Mouse (Mus musculus) lung, embryonic 15.5 days (tissue): Measurements from ENCODE around the gene Fam172a. TPM values are rescaled to one million over a fixed set of nuclear protein-coding genes. Genes with fewer than 3 reads are reported as not detected.

Experiments
- ATAC-seq: fragments of 200-750 bp; cut with Nextera tagmentation; 2 replicates; pipeline ENCODE4 v1.8.0; 2017; ENCODE audit warnings: moderate number of reproducible peaks, borderline replicate concordance; ENCODE audit not compliant: low FRiP score, low TSS enrichment; ENCODE audit errors: extremely low read depth
- H3K27ac ChIP-seq: fragments of 300-500 bp; sonication (generic); 2 replicates; pipeline ENCODE4 v1.5.1; 2015; ENCODE audit warnings: moderate library complexity, mild to moderate bottlenecking, inconsistent platforms
- H3K27me3 ChIP-seq: fragments of 300-500 bp; sonication (generic); 2 replicates; pipeline ENCODE4 v1.6.1; 2015; ENCODE audit warnings: inconsistent platforms
- H3K36me3 ChIP-seq: fragments of 300-500 bp; sonication (generic); 2 replicates; pipeline ENCODE4 v1.6.1; 2015; ENCODE audit warnings: inconsistent platforms
- H3K4me1 ChIP-seq: fragments of 300-500 bp; sonication (generic); 2 replicates; pipeline ENCODE4 v1.6.1; 2015; ENCODE audit warnings: inconsistent platforms
- H3K4me2 ChIP-seq: fragments of 300-500 bp; sonication (generic); 2 replicates; pipeline ENCODE4 v1.6.1; 2015; ENCODE audit warnings: inconsistent platforms, mild to moderate bottlenecking, moderate library complexity
- H3K4me3 ChIP-seq: fragments of 300-500 bp; sonication (generic); 2 replicates; pipeline ENCODE4 v1.5.1; 2015; ENCODE audit warnings: mild to moderate bottlenecking, inconsistent platforms
- H3K9ac ChIP-seq: fragments of 300-500 bp; sonication (generic); 2 replicates; pipeline ENCODE4 v1.6.1; 2015; ENCODE audit warnings: inconsistent platforms
- H3K9me3 ChIP-seq: fragments of 300-500 bp; sonication (generic); 2 replicates; pipeline ENCODE4 v1.6.1; 2016; ENCODE audit warnings: inconsistent platforms
- WGBS: fragments of 180-500 bp; shearing (Covaris S2); methylation state at CpG from one replicate; pipeline ENCODE4 v1.1.7; 2015; 5-methylcytosine and 5-hydroxymethylcytosine counted together
- polyA plus RNA-seq: library from polyadenylated mRNA; unstranded; fragments of >200 nt; fragmentation: Nextera tagmentation; extraction: Ambion mirVana; gene quantifications from 2 replicates; pipeline ENCODE4 v1.2.1, GENCODE M21; 2015

Fam172a gene
- polyA plus RNA-seq, 1 experiment from 2014 or later, result 32.6 TPM

- no peak for ATAC-seq
- H3K36me3 ChIP-seq, result no peaks in the 10 kb centered on the region
- H3K4me2 ChIP-seq, result no peak overlapping the region
- H3K9me3 ChIP-seq, result no peaks in the 10 kb centered on the region
- peaks cover 92% of the 10 kb centered on the region for H3K27me3 ChIP-seq
- H3K27ac ChIP-seq, result no peak overlapping the region
- 17% methylated on average over 3 of the region's 3 CpGs for WGBS
- no peak overlapping the region for H3K4me3 ChIP-seq
- H3K4me1 ChIP-seq, result peaks cover 5% of the 10 kb centered on the region; the same call in 1 of the 2 replicates
- H3K9ac ChIP-seq, result no peak overlapping the region
Observed at GRCm38 (mm10) chr13:78174191-78174590, 472.4 kb downstream of the Fam172a start.

GRCm38 (mm10) chr13:78174891-78175290 is 473.1 kb downstream of the Fam172a start:
- peaks cover 9% of the 10 kb centered on the region for H3K4me1 ChIP-seq
- no peaks in the 10 kb centered on the region for H3K36me3 ChIP-seq
- H3K9ac ChIP-seq, result no peak overlapping the region
- no peak overlapping the region for H3K27ac ChIP-seq
- no peaks in the 10 kb centered on the region for H3K9me3 ChIP-seq
- H3K27me3 ChIP-seq, result peaks cover 92% of the 10 kb centered on the region
- no peak for ATAC-seq
- WGBS, result 36% methylated on average over 1 of the region's 1 CpGs
- no peak overlapping the region for H3K4me2 ChIP-seq
- no peak overlapping the region for H3K4me3 ChIP-seq

- no peak overlapping the region for H3K4me3 ChIP-seq
- peaks cover 95% of the 10 kb centered on the region for H3K27me3 ChIP-seq
- 5% methylated on average over 8 of the region's 8 CpGs for WGBS
- no peaks in the 10 kb centered on the region for H3K36me3 ChIP-seq
- H3K4me1 ChIP-seq, result peaks cover 10% of the 10 kb centered on the region
- no peak for ATAC-seq
- no peaks in the 10 kb centered on the region for H3K9me3 ChIP-seq
- no peak overlapping the region for H3K9ac ChIP-seq
- H3K27ac ChIP-seq, result no peak overlapping the region
- H3K4me2 ChIP-seq, result no peak overlapping the region
Observed at GRCm38 (mm10) chr13:78175821-78176380, 474.1 kb downstream of the Fam172a start.

- 16% methylated on average over 5 of the region's 5 CpGs for WGBS
- ATAC-seq, result no peak
- Histone ChIP-seq H3K27ac (no peak overlapping the region), H3K4me2 (no peak overlapping the region), H3K9ac (no peak overlapping the region), H3K27me3 (peaks cover 96% of the 10 kb centered on the region), H3K4me1 (peaks cover 15% of the 10 kb centered on the region), H3K9me3 (no peaks in the 10 kb centered on the region), H3K36me3 (no peaks in the 10 kb centered on the region), H3K4me3 (no peak overlapping the region)
Observed at GRCm38 (mm10) chr13:78177381-78177950, 475.6 kb downstream of the Fam172a start.

- WGBS, result 11% methylated on average over 1 of the region's 1 CpGs
- H3K27ac ChIP-seq, result no peak overlapping the region
- no peaks in the 10 kb centered on the region for H3K9me3 ChIP-seq
- H3K4me1 ChIP-seq, result peaks cover 15% of the 10 kb centered on the region
- H3K4me2 ChIP-seq, result no peak overlapping the region
- no peak overlapping the region for H3K4me3 ChIP-seq
- ATAC-seq, result no peak
- H3K9ac ChIP-seq, result no peak overlapping the region
- peaks cover 96% of the 10 kb centered on the region for H3K27me3 ChIP-seq
- no peaks in the 10 kb centered on the region for H3K36me3 ChIP-seq
Observed at GRCm38 (mm10) chr13:78178021-78178420, 476.2 kb downstream of the Fam172a start.

- Histone ChIP-seq H3K27me3 (peaks cover 97% of the 10 kb centered on the region), H3K4me2 (no peak overlapping the region), H3K9ac (no peak overlapping the region), H3K27ac (no peak overlapping the region), H3K4me3 (0 out of 2 replicates have a peak overlapping the region, but pooled peaks have one; percentile 36), H3K9me3 (no peaks in the 10 kb centered on the region), H3K4me1 (peaks cover 15% of the 10 kb centered on the region), H3K36me3 (no peaks in the 10 kb centered on the region)
- no peak for ATAC-seq
- 32% methylated on average over 5 of the region's 5 CpGs for WGBS
Observed at GRCm38 (mm10) chr13:78178771-78179170, 476.9 kb downstream of the Fam172a start.

GRCm38 (mm10) chr13:78179312-78180097 is 477.7 kb downstream of the Fam172a start:
- Histone ChIP-seq H3K27me3 (peaks cover 97% of the 10 kb centered on the region), H3K9ac (no peak overlapping the region; the same call in 1 of the 2 replicates), H3K27ac (no peak overlapping the region), H3K36me3 (no peaks in the 10 kb centered on the region), H3K4me2 (peak overlapping the region; percentile 58), H3K4me1 (peaks cover 15% of the 10 kb centered on the region), H3K9me3 (no peaks in the 10 kb centered on the region), H3K4me3 (peak overlapping the region; percentile 36)
- peak; percentile 65; the same call in 1 of the 2 replicates for ATAC-seq
- WGBS, result 6% methylated on average over 38 of the region's 38 CpGs

GRCm38 (mm10) chr13:78180261-78180660 is 478.4 kb downstream of the Fam172a start:
- Histone ChIP-seq H3K27ac (no peak overlapping the region), H3K4me3 (no peak overlapping the region), H3K9me3 (no peaks in the 10 kb centered on the region), H3K4me2 (no peak overlapping the region), H3K4me1 (peaks cover 15% of the 10 kb centered on the region), H3K36me3 (no peaks in the 10 kb centered on the region), H3K27me3 (peaks cover 97% of the 10 kb centered on the region), H3K9ac (no peak overlapping the region)
- ATAC-seq, result no peak
- 65% methylated on average over 3 of the region's 3 CpGs for WGBS

- Histone ChIP-seq H3K4me3 (peak overlapping the region; percentile 26), H3K4me1 (peaks cover 15% of the 10 kb centered on the region), H3K27me3 (peaks cover 97% of the 10 kb centered on the region), H3K4me2 (peak overlapping the region; percentile 55), H3K36me3 (no peaks in the 10 kb centered on the region), H3K27ac (no peak overlapping the region), H3K9ac (no peak overlapping the region), H3K9me3 (no peaks in the 10 kb centered on the region)
- 0 out of 2 replicates have a peak, but pooled peaks have one; percentile 35 for ATAC-seq
- 2% methylated on average over 44 of the region's 44 CpGs for WGBS
Observed at GRCm38 (mm10) chr13:78181071-78181929, 479.5 kb downstream of the Fam172a start.

GRCm38 (mm10) chr13:78181930-78182558 is 480.2 kb downstream of the Fam172a start:
- WGBS, result 11% methylated on average over 13 of the region's 14 CpGs
- Histone ChIP-seq H3K27me3 (peaks cover 97% of the 10 kb centered on the region), H3K4me2 (peak overlapping the region; percentile 55), H3K9ac (no peak overlapping the region), H3K9me3 (no peaks in the 10 kb centered on the region), H3K4me1 (peaks cover 15% of the 10 kb centered on the region), H3K27ac (no peak overlapping the region), H3K4me3 (0 out of 2 replicates have a peak overlapping the region, but pooled peaks have one; percentile 5), H3K36me3 (no peaks in the 10 kb centered on the region)
- ATAC-seq, result no peak

- no peak overlapping the region for H3K4me3 ChIP-seq
- H3K27ac ChIP-seq, result no peak overlapping the region
- peaks cover 15% of the 10 kb centered on the region for H3K4me1 ChIP-seq
- ATAC-seq, result no peak
- no peak overlapping the region for H3K9ac ChIP-seq
- no peak overlapping the region for H3K4me2 ChIP-seq
- no peaks in the 10 kb centered on the region for H3K9me3 ChIP-seq
- 0 out of 2 replicates have a peak, but pooled peaks cover 4% of the 10 kb centered on the region for H3K36me3 ChIP-seq
- peaks cover 98% of the 10 kb centered on the region for H3K27me3 ChIP-seq
- WGBS, result 34% methylated on average over 5 of the region's 5 CpGs
Observed at GRCm38 (mm10) chr13:78183004-78183403, 481.2 kb downstream of the Fam172a start.
